Mouse (Mus musculus) embryonic facial prominence, embryonic 11.5 days (tissue): ENCODE measurements around the gene Snrk. TPM values are rescaled to one million over a fixed set of nuclear protein-coding genes. Genes with fewer than 3 reads are reported as not detected.
A peak's percentile ranks its signal among the peaks of the same experiment; 100 is the strongest.

Experiments
- ATAC-seq: fragments of 200-750 bp; cut with Nextera tagmentation; replicated peaks from 2 replicates; pipeline ENCODE4 v1.8.0; 2017; ENCODE audit warnings: low read depth; ENCODE audit not compliant: insufficient number of reproducible peaks, low FRiP score, low TSS enrichment
- DNase-seq: peaks from one replicate; pipeline ENCODE4 v3.0.0-alpha.2; 2015; ENCODE audit warnings: low spot score
- H3K27ac ChIP-seq: fragments of 300-500 bp; sonication (generic); replicated peaks from 2 replicates; pipeline ENCODE4 v1.5.1; 2014; ENCODE audit warnings: mild to moderate bottlenecking, low read depth, low read length, control low read depth
- H3K27me3 ChIP-seq: fragments of 300-500 bp; sonication (generic); 2 replicates; pipeline ENCODE4 v1.6.1; 2014; ENCODE audit warnings: mild to moderate bottlenecking, low read length, moderate library complexity, mixed read lengths; ENCODE audit not compliant: control insufficient read depth, insufficient read depth
- H3K36me3 ChIP-seq: fragments of 300-500 bp; sonication (generic); replicated peaks from 2 replicates; pipeline ENCODE4 v1.6.1; 2014; ENCODE audit warnings: low read depth, mild to moderate bottlenecking, low read length, moderate library complexity, mixed read lengths; ENCODE audit not compliant: control insufficient read depth, insufficient read depth
- H3K4me1 ChIP-seq: fragments of 300-500 bp; sonication (generic); 2 replicates; pipeline ENCODE4 v1.6.1; 2014; ENCODE audit warnings: low read length, mixed read lengths; ENCODE audit not compliant: control insufficient read depth, insufficient read depth
- H3K4me2 ChIP-seq: fragments of 300-500 bp; sonication (generic); 2 replicates; pipeline ENCODE4 v1.6.1; 2014; ENCODE audit warnings: low read depth, mild to moderate bottlenecking, control low read depth, low read length, moderate library complexity
- H3K4me3 ChIP-seq: fragments of 300-500 bp; sonication (generic); 2 replicates; pipeline ENCODE4 v1.5.1; 2014; ENCODE audit warnings: low read depth, low read length, control low read depth
- H3K9ac ChIP-seq: fragments of 300-500 bp; sonication (generic); replicated peaks from 2 replicates; pipeline ENCODE4 v1.6.1; 2014; ENCODE audit warnings: mild to moderate bottlenecking, control low read depth, low read length
- H3K9me3 ChIP-seq: fragments of 300-500 bp; sonication (generic); replicated peaks from 2 replicates; pipeline ENCODE4 v1.6.1; 2016; ENCODE audit warnings: mild to moderate bottlenecking, low read length, inconsistent platforms, mixed read lengths; ENCODE audit not compliant: control insufficient read depth
- WGBS: fragments of 180-500 bp; shearing (Covaris S2); extraction: QIAGEN DNeasy Blood & Tissue Kit; methylation state at CpG from one replicate; pipeline ENCODE4 v1.1.7; 2014; 5-methylcytosine and 5-hydroxymethylcytosine counted together
- polyA plus RNA-seq: library from polyadenylated mRNA; unstranded; fragments of >200 nt; fragmentation: Nextera tagmentation; extraction: Ambion mirVana; gene quantifications from 2 replicates; pipeline ENCODE4 v1.2.1, GENCODE M21; 2014

The Snrk gene
- polyA plus RNA-seq, 1 experiment from 2014 or later: 23.2 TPM

DNA sequence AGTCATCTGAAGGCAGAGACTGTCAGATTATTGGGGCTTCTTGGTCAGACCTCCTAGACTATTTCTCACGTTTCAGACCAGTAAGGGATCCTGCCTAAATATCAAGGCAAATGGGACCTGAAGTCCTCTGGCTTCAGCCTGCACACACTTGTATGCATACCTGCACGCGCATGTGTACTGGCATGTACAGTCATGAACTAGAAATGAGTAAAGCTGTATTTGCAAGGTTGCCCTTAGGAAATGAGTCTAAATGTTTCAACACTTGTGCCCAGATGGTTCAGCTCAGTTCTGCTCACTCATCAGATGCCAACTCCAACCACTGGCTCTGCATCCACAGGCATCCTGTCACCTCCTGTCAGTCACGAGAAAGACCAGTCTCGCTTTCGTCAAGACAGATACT, 6.6 kb upstream of the Snrk start:
- Histone ChIP-seq H3K36me3 (no peaks in the 10 kb centered on the region), H3K27ac (no peak overlapping the region), H3K4me1 (no peaks in the 10 kb centered on the region), H3K4me2 (no peak overlapping the region), H3K4me3 (no peak overlapping the region), H3K27me3 (no peaks in the 10 kb centered on the region), H3K9ac (no peak overlapping the region), H3K9me3 (no peaks in the 10 kb centered on the region)
- WGBS: 81% methylated on average over 6 of the region's 6 CpGs
- no peak for DNase-seq
- ATAC-seq: no peak

DNA sequence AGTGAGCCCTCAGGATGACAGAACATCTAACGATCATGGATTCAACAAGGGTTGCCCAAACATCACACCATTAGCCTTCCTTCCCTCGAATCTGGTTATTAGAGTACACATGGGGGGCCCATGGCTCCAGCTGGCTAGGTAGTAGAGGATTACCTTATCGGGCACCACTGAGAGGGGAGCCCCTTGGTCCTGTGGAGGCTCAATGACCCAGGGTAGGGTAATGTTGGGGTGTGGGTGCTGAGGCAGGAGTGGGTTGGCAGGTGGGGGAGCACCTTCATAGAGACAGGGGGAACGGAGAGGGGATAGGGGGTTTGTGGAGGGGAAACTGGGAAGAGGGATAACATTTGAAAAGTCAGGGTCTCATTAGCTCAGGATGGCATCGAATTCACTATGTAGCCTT, 6.1 kb upstream of the Snrk start:
- no peak for DNase-seq
- Histone ChIP-seq H3K4me2 (no peak overlapping the region), H3K36me3 (no peaks in the 10 kb centered on the region), H3K9me3 (no peaks in the 10 kb centered on the region), H3K27me3 (no peaks in the 10 kb centered on the region), H3K4me3 (no peak overlapping the region), H3K9ac (no peak overlapping the region), H3K4me1 (no peaks in the 10 kb centered on the region), H3K27ac (no peak overlapping the region)
- WGBS: 81% methylated on average over 5 of the region's 5 CpGs
- ATAC-seq: no peak

DNA sequence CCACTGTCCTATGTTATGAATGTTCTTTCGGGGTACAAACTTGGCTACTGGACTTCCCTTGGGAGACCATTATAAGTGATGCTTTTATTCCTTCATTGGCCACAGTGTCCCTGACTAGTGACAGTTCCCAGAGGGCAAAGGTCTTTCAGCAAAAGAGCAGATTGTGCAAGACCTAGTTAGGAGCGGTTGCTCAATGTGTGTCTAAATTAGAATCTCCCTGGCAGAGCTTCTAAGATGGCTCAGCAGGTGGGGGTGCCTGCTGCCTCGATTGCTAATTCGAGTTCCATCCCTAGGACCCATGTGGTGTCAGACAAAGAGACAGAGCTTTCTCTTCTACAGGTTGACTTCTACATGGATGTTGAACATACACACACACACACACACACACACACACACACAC, 1.5 kb upstream of the Snrk start:
- peaks cover 3% of the 10 kb centered on the region; the same call in 1 of the 2 replicates for H3K4me1 ChIP-seq
- no peaks in the 10 kb centered on the region for H3K27me3 ChIP-seq
- H3K27ac ChIP-seq: no peak overlapping the region
- no peaks in the 10 kb centered on the region for H3K36me3 ChIP-seq
- H3K4me3 ChIP-seq: no peak overlapping the region
- H3K4me2 ChIP-seq: no peak overlapping the region
- no peak for DNase-seq
- WGBS: 69% methylated on average over 4 of the region's 4 CpGs
- ATAC-seq: no peak
- no peak overlapping the region for H3K9ac ChIP-seq
- H3K9me3 ChIP-seq: no peaks in the 10 kb centered on the region

DNA sequence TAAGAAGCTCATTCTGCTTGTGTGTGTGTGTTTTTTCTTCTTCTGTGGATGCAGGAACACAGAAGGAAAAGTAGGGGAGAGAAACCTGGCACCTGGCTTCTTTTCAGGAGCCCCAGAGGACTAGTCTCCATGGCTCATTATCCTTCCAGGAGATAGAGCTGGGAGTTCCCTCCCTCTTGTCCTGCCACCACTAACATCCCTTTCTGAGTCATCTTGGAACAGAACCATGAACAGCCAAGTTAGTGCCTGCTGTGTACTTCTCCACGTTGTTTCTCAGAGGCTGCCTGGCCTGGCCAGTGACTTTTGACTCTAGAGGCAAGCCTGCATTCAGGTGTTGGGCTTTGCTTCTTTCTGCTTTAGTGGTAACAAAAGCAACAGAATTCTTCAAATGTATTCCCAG, 707 bp upstream of the Snrk start:
- Histone ChIP-seq H3K27me3 (no peaks in the 10 kb centered on the region), H3K9ac (no peak overlapping the region), H3K36me3 (no peaks in the 10 kb centered on the region), H3K9me3 (no peaks in the 10 kb centered on the region), H3K27ac (no peak overlapping the region), H3K4me1 (peaks cover 3% of the 10 kb centered on the region; the same call in 1 of the 2 replicates), H3K4me3 (no peak overlapping the region), H3K4me2 (no peak overlapping the region)
- ATAC-seq (no peak), DNase-seq (no peak)
- WGBS: 68% methylated on average over 1 of the region's 1 CpGs

GRCm38 (mm10) chr9:122117692-122118529, 845 bp downstream of the Snrk start:
- peaks cover 3% of the 10 kb centered on the region; the same call in 1 of the 2 replicates for H3K4me1 ChIP-seq
- peak overlapping the region; percentile 84 for H3K4me2 ChIP-seq
- peak overlapping the region; percentile 91 for H3K4me3 ChIP-seq
- WGBS: 6% methylated on average over 30 of the region's 40 CpGs
- DNase-seq: peak; percentile 28
- H3K36me3 ChIP-seq: no peaks in the 10 kb centered on the region
- H3K27ac ChIP-seq: peak overlapping the region; percentile 81
- H3K9ac ChIP-seq: peak overlapping the region; percentile 90
- no peaks in the 10 kb centered on the region for H3K27me3 ChIP-seq
- peak; percentile 30; the same call in 1 of the 2 replicates for ATAC-seq
- H3K9me3 ChIP-seq: no peaks in the 10 kb centered on the region

- peak; percentile 70 for DNase-seq
- H3K4me1 ChIP-seq: peaks cover 3% of the 10 kb centered on the region; the same call in 1 of the 2 replicates
- no peak overlapping the region for H3K4me3 ChIP-seq
- no peak overlapping the region for H3K4me2 ChIP-seq
- no peak overlapping the region for H3K27ac ChIP-seq
- H3K36me3 ChIP-seq: no peaks in the 10 kb centered on the region
- no peak overlapping the region for H3K9ac ChIP-seq
- 48% methylated on average over 3 of the region's 3 CpGs for WGBS
- no peaks in the 10 kb centered on the region for H3K9me3 ChIP-seq
- H3K27me3 ChIP-seq: no peaks in the 10 kb centered on the region
- no peak for ATAC-seq
These were observed 3.0 kb downstream of the Snrk start for GRCm38 (mm10) chr9:122120089-122120488.

GRCm38 (mm10) chr9:122122113-122122512, 5.0 kb downstream of the Snrk start:
- no peaks in the 10 kb centered on the region for H3K27me3 ChIP-seq
- H3K4me3 ChIP-seq: no peak overlapping the region
- H3K36me3 ChIP-seq: no peaks in the 10 kb centered on the region
- H3K4me2 ChIP-seq: no peak overlapping the region
- H3K4me1 ChIP-seq: peaks cover 3% of the 10 kb centered on the region; the same call in 1 of the 2 replicates
- 90% methylated on average over 5 of the region's 5 CpGs for WGBS
- no peak overlapping the region for H3K9ac ChIP-seq
- no peak overlapping the region for H3K27ac ChIP-seq
- ATAC-seq (no peak), DNase-seq (no peak)
- H3K9me3 ChIP-seq: no peaks in the 10 kb centered on the region

GRCm38 (mm10) chr9:122123181-122123580, 6.1 kb downstream of the Snrk start:
- Histone ChIP-seq H3K36me3 (no peaks in the 10 kb centered on the region), H3K4me1 (peaks cover under 1% of the 10 kb centered on the region; the same call in 1 of the 2 replicates), H3K9ac (no peak overlapping the region), H3K27ac (no peak overlapping the region), H3K27me3 (no peaks in the 10 kb centered on the region), H3K9me3 (no peaks in the 10 kb centered on the region), H3K4me3 (no peak overlapping the region), H3K4me2 (no peak overlapping the region)
- ATAC-seq (no peak), DNase-seq (no peak)
- 53% methylated on average over 5 of the region's 5 CpGs for WGBS
